Mouse (Mus musculus) heart, postnatal 0 days (tissue): Measurements from ENCODE around the gene Zfp385c.

ENCODE experiments used
- CTCF ChIP-seq: IDR thresholded peaks from 2 replicates; pipeline ENCODE4 v1.5.1; 2016; ENCODE audit warnings: antibody characterized with exemption, control low read depth, low read depth
- EP300 ChIP-seq: IDR thresholded peaks from 2 replicates; pipeline ENCODE4 v1.6.1; 2016; ENCODE audit warnings: antibody characterized with exemption, low read depth

DNA sequence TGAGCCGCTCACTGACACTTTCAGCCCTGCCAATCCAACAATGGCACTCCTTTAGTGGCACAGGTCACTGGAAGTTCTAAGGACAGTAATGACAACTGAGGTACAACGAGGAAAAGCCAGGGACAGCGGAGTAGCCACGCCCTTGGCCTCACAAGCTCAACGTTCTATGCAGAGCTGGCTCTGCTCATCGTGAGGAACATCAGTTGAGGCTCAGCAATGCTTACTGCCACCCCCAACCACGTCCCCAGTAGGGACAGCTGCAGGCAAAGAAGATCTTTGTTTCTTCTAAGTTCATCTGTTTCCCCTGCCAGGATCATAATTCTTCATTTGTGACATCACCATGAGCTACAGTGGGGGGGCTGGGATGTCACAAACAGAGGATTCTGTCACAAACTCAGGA lies 97.6 kb downstream of the Zfp385c start:
- TF ChIP-seq CTCF, result no peak
- no peak for TF ChIP-seq EP300
